Mouse (Mus musculus): ENCODE data around the gene Myl4. TPM values are rescaled to one million over a fixed set of nuclear protein-coding genes. Genes with fewer than 3 reads are reported as not detected.

Myl4 gene
- polyA plus RNA-seq, 1 experiment from 2014 or later: 4.2 TPM

DNA sequence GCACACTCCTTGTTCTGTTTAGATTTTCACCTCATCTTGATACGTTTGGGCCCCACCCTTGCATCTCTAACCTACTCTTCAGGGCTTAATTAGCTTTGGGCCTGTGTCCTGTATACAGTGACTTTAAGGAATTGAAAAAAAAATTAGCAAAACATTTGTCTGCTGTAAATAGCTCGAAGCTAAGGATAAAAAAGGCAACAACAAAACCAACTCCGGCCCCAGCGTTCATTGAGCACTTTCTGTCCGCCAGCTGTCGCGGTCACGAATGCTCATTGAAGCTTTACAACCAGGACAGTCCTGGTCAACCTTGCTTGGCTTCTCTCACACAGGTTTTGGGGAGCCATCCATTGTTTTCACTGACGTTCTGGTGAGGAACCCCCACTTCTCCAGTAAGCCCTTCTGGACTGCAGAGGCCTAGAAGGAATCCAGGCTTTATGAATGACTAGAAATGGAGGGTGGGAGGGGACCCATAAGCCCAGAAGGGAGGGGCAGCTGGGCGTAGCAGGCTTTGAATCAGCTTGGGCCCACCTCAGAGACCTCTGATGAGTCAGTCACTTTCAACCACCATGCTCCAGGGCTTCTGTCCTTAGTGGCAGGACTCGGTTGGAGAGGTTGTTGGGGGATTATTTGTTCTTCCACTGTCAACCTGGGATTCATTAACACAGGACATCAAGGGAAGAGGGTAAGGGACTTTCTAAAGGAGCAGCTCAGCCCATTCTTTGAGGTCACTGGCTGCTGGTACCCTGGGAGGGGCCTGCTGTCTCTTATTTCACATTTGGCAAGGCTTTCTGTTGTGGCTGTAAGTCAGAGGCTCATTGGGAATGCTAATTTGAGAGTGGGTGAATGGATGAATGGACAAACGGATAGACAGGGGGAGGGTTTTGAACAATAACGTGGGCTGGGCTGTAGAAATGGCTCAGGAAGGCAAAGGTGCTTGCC lies 68.9 kb downstream of the Myl4 start:
- Histone ChIP-seq H3K9me3 (ENCODE audit: control insufficient read depth, low read length) (no peaks in the 10 kb centered on the region), H3K27me3 (replicated peaks; ENCODE audit: control insufficient read depth, insufficient read depth, low read length) (no peaks in the 10 kb centered on the region), H3K4me1 (ENCODE audit: control insufficient read depth, insufficient read depth, low read depth, low read length) (no peaks in the 10 kb centered on the region), H3K36me3 (ENCODE audit: control insufficient read depth, insufficient read depth, low read length) (no peaks in the 10 kb centered on the region), H3K4me2 (ENCODE audit: low read length) (no peak overlapping the region), H3K27ac (ENCODE audit: low read depth, low read length) (no peak overlapping the region), H3K9ac (ENCODE audit: low read depth, low read length) (no peak overlapping the region), H3K4me3 (ENCODE audit: low read length) (no peak overlapping the region)
- peak; percentile 56; the same call in 1 of the 2 replicates for ATAC-seq
- 40% methylated on average over 13 of the region's 13 CpGs for WGBS

DNA sequence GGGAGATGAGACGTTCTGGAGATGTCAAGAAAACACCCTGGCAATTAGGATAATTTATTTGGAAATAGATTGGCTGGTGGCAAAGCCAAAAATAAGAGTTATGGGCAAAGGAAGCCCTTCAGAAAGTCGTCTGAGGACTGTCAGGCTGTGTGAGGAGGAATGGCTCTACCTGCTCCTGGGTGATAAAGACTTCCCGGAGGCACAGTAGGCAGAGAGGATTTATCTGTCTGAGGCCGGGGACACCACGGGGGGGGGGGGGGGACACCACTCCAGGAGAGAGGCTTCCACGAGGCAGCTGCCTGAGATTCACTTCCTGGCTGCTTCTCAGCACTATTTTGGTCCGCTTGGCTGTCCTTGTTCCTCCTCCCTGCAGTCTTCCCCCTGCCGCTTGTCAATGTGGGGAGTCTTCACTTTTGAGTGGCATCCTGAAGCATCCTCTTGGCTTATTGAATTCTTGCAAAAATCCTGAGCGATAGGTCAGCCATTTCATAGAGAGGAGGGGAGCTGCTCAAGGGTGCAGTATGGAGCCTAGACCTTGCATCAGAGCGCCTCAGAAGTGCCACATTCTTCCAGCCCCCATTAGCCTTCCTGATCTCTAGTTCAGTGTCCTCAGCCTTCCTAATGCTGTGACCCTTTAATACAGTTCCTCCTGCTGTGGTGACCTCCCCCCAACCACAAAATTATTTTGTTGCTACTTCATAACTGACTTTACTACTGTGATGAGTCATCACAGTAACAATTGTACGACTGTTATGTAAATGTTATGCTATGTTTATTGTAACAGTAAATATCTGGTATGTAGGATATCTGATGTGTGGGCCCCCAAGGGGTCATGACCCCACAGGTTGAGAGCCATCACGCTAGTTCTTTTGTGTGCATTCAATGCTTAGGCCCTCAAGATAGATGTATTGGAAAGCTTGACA lies 71.8 kb downstream of the Myl4 start:
- WGBS: 49% methylated on average over 10 of the region's 12 CpGs
- Histone ChIP-seq H3K4me1 (ENCODE audit: control insufficient read depth, insufficient read depth, low read depth, low read length) (no peaks in the 10 kb centered on the region), H3K27me3 (replicated peaks; ENCODE audit: control insufficient read depth, insufficient read depth, low read length) (no peaks in the 10 kb centered on the region), H3K4me2 (ENCODE audit: low read length) (no peak overlapping the region), H3K27ac (ENCODE audit: low read depth, low read length) (no peak overlapping the region), H3K9ac (ENCODE audit: low read depth, low read length) (no peak overlapping the region), H3K4me3 (ENCODE audit: low read length) (no peak overlapping the region), H3K36me3 (ENCODE audit: control insufficient read depth, insufficient read depth, low read length) (no peaks in the 10 kb centered on the region), H3K9me3 (ENCODE audit: control insufficient read depth, low read length) (no peaks in the 10 kb centered on the region)
- ATAC-seq: no peak

DNA sequence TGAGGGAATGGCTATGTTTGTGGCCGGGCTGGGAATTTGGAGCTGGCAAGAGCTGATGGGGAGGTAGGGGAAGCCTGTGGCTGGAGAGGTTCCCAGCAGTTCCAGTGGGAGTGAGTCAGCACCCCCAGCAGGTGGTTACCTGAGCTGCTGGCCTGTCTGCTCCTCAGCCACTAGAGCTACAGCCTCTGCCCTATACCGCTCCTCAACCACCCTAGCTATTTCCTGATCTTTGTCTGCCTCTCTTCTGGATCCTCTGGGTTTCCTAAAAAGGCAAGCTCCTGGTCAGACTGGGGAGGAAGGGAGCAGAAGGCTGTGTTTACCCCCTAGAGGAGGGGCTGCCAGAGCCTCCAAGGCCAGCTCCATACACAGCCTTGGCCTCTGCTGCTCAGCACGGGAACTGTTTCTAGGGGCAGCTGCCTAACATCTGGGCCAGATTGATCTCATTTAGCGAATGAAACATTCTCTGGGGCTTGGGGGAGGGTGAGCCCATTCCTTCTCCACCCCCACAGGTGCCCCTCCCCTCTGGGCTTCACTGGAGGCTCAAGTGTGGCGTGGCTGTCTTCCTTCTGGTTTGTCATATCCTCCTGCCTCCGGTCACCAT lies 74.4 kb downstream of the Myl4 start:
- Histone ChIP-seq H3K4me2 (ENCODE audit: low read length) (no peak overlapping the region), H3K9me3 (ENCODE audit: control insufficient read depth, low read length) (no peaks in the 10 kb centered on the region), H3K4me3 (ENCODE audit: low read length) (no peak overlapping the region), H3K9ac (ENCODE audit: low read depth, low read length) (no peak overlapping the region), H3K27ac (ENCODE audit: low read depth, low read length) (no peak overlapping the region), H3K4me1 (ENCODE audit: control insufficient read depth, insufficient read depth, low read depth, low read length) (no peaks in the 10 kb centered on the region), H3K27me3 (replicated peaks; ENCODE audit: control insufficient read depth, insufficient read depth, low read length) (no peaks in the 10 kb centered on the region), H3K36me3 (ENCODE audit: control insufficient read depth, insufficient read depth, low read length) (no peaks in the 10 kb centered on the region)
- no peak for ATAC-seq
- WGBS: 47% methylated on average over 6 of the region's 6 CpGs

DNA sequence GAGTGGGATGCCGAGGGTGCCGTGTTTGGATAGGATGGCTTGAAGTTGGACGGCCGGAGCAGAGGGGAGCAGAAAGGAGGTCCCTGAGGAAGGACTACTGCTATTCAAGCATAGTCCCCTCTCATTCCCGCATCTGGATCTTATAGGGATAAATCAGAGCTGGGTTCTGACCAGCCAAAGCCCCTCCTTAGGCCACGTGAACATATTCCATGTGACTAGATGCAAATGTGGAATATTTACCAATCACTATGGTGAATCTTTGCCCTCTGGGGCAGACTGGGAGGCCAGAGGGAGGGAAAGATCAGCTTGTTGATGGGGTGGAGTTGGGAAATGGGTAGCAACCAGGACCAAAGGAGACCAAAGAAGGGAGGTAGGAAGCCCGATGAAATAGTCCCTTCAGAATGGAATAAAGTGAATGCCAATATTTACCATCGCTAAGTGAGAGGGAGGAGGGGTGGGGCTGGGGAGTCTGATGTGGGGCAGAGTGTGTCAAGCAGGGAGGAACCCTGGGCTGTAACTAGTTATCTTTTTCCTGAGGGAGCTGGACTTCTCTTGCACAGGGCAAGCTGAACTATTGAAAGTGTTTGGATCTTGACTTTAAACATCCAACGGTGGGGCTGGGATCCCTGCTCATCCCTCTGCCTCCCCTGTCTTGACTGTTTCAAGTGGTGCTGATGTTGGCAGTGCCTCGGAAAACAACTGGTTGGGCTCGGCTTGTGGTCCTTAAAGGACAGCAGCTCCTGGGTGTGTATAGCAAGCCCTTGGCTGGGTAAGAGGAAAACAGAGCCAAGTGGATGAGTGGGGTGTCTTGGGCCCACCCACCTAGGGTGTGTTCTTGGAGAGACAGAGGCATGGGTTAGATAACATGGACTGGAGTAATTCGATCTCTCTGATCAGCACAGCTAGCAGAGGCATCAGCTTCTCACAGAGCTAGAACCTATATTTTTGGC lies 75.3 kb downstream of the Myl4 start:
- Histone ChIP-seq H3K27me3 (replicated peaks; ENCODE audit: control insufficient read depth, insufficient read depth, low read length) (no peaks in the 10 kb centered on the region), H3K4me1 (ENCODE audit: control insufficient read depth, insufficient read depth, low read depth, low read length) (no peaks in the 10 kb centered on the region), H3K9ac (ENCODE audit: low read depth, low read length) (no peak overlapping the region), H3K36me3 (ENCODE audit: control insufficient read depth, insufficient read depth, low read length) (no peaks in the 10 kb centered on the region), H3K27ac (ENCODE audit: low read depth, low read length) (no peak overlapping the region), H3K4me3 (ENCODE audit: low read length) (no peak overlapping the region), H3K4me2 (ENCODE audit: low read length) (no peak overlapping the region), H3K9me3 (ENCODE audit: control insufficient read depth, low read length) (no peaks in the 10 kb centered on the region)
- 47% methylated on average over 12 of the region's 12 CpGs for WGBS
- ATAC-seq: no peak

DNA sequence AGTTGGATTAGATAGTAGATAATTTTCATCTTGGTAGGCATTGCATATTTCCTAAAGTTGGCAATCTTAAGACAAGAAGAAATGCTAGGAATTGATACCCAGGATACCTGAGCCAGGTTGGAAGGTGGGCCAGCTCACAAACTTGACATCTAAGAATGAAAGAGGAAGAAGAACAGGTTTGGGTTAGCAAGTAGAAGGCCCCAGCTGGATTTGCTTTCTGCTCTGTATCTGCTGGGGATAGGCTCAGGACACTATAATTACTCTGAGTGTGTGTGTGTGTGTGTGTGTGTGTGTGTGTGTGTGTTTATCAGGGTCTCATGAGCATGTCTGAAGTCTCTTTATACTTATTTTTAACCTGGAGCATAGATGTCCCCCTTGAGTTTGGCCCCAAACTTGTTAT lies 76.2 kb downstream of the Myl4 start:
- ATAC-seq: no peak
- Histone ChIP-seq H3K9ac (ENCODE audit: low read depth, low read length) (no peak overlapping the region), H3K27ac (ENCODE audit: low read depth, low read length) (no peak overlapping the region), H3K4me2 (ENCODE audit: low read length) (no peak overlapping the region), H3K9me3 (ENCODE audit: control insufficient read depth, low read length) (no peaks in the 10 kb centered on the region), H3K36me3 (ENCODE audit: control insufficient read depth, insufficient read depth, low read length) (no peaks in the 10 kb centered on the region), H3K27me3 (replicated peaks; ENCODE audit: control insufficient read depth, insufficient read depth, low read length) (no peaks in the 10 kb centered on the region), H3K4me3 (ENCODE audit: low read length) (no peak overlapping the region), H3K4me1 (ENCODE audit: control insufficient read depth, insufficient read depth, low read depth, low read length) (no peaks in the 10 kb centered on the region)

DNA sequence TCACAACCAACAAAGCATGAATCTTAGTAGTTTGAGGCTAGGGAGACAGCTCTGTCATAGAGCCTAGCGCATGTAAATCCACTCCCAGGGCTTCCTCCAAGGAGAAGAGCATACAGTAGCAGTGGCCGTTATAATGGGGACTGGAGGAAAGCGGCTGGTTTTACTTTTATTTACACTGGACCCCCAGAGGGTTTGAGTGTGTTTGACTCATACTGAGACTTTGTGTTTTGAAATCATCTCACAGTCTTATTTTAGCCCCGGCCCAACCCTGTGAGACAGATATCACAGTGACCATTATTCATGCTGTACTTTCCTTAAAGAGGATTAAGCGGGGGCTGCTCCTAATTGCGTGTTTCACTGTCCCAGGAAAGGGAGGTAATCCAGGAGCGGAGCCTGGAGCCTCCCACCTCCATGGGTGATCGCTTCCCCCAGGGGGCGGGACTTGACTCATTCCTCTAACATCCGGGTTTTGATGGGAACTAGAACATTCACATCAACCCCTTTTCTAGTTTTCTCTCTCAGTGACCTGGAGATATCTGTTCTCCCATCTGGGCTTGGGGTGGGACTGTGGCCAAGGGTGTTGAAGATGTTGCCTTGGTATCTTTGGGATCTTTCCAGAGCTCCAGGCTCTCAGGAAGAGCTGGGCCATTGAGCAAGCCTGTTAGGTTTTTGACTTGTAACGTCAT lies 77.3 kb downstream of the Myl4 start:
- Histone ChIP-seq H3K4me1 (ENCODE audit: control insufficient read depth, insufficient read depth, low read depth, low read length) (no peaks in the 10 kb centered on the region), H3K36me3 (ENCODE audit: control insufficient read depth, insufficient read depth, low read length) (no peaks in the 10 kb centered on the region), H3K27me3 (replicated peaks; ENCODE audit: control insufficient read depth, insufficient read depth, low read length) (no peaks in the 10 kb centered on the region), H3K27ac (ENCODE audit: low read depth, low read length) (no peak overlapping the region), H3K9ac (ENCODE audit: low read depth, low read length) (no peak overlapping the region), H3K4me2 (ENCODE audit: low read length) (no peak overlapping the region), H3K9me3 (ENCODE audit: control insufficient read depth, low read length) (no peaks in the 10 kb centered on the region), H3K4me3 (ENCODE audit: low read length) (no peak overlapping the region)
- 67% methylated on average over 11 of the region's 11 CpGs for WGBS
- no peak for ATAC-seq

DNA sequence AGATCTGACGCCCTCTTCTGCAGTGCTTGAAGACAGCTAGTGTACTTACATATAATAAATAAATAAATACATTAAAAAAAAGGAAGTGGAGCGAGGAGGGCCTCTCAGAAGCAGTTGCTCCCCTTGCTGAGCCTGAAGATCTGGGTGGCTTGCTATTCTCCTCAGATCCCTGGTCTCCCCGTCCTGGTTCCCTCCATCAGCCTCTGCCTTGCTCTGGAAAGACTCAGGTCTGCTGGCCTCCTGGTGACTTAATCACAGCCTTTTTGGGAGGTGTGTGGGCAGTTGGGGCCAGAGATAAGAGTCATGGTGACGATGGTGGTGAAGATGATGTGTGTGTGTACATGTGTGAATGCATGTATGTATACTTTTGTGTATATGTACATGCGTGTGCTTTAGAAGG lies 78.1 kb downstream of the Myl4 start:
- Histone ChIP-seq H3K9ac (ENCODE audit: low read depth, low read length) (no peak overlapping the region), H3K36me3 (ENCODE audit: control insufficient read depth, insufficient read depth, low read length) (no peaks in the 10 kb centered on the region), H3K4me1 (ENCODE audit: control insufficient read depth, insufficient read depth, low read depth, low read length) (no peaks in the 10 kb centered on the region), H3K4me3 (ENCODE audit: low read length) (no peak overlapping the region), H3K27ac (ENCODE audit: low read depth, low read length) (no peak overlapping the region), H3K27me3 (replicated peaks; ENCODE audit: control insufficient read depth, insufficient read depth, low read length) (no peaks in the 10 kb centered on the region), H3K4me2 (ENCODE audit: low read length) (no peak overlapping the region), H3K9me3 (ENCODE audit: control insufficient read depth, low read length) (no peaks in the 10 kb centered on the region)
- ATAC-seq: no peak
- WGBS: 88% methylated on average over 5 of the region's 5 CpGs

DNA sequence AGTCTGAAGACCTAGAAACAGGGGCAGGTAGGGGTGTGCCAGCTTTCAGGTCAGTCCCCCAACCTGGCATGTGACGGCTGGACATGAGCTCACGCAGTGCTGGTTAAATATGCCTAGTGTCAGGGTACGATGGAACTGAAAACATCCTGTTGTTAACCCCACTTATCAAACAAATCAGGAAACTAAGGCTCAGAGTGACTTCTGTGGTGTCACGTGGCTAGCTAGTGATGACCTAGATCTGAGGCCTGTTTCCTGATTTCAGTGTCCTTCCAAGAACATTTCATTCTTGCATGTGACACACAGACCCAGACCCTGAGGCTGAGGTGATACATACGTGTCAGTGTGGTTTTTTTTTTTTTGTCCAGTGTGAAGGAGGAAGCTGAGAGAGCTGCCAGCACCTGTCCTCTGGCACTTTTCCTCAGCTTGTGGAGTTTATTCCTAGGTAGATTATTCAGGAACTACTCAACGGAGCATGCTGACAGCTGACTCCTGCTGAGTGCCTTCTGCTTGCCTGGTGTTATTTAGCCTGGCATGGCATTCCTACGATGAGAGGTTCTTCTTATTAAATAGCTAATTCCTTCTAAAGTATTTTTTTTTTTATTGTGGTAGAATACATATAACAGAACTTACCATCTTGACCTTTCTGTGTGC lies 79.8 kb downstream of the Myl4 start:
- no peak for ATAC-seq
- 70% methylated on average over 7 of the region's 7 CpGs for WGBS
- H3K9ac ChIP-seq (ENCODE audit: low read depth, low read length): no peak overlapping the region

More for the DNA sequence above, 79.8 kb downstream of the Myl4 start:
- Histone ChIP-seq H3K36me3 (ENCODE audit: control insufficient read depth, insufficient read depth, low read length) (no peaks in the 10 kb centered on the region), H3K27ac (ENCODE audit: low read depth, low read length) (no peak overlapping the region), H3K4me2 (ENCODE audit: low read length) (no peak overlapping the region), H3K9me3 (ENCODE audit: control insufficient read depth, low read length) (no peaks in the 10 kb centered on the region), H3K4me3 (ENCODE audit: low read length) (no peak overlapping the region), H3K27me3 (replicated peaks; ENCODE audit: control insufficient read depth, insufficient read depth, low read length) (no peaks in the 10 kb centered on the region), H3K4me1 (ENCODE audit: control insufficient read depth, insufficient read depth, low read depth, low read length) (no peaks in the 10 kb centered on the region)
